Mouse (Mus musculus): ENCODE data around the gene Cx3cl1.

Cx3cl1 gene

GRCm38 (mm10) chr8:94773700-94774171 lies 1.9 kb downstream of the Cx3cl1 start:
- no peak for DNase-seq (ENCODE audit: low spot score)

GRCm38 (mm10) chr8:94774601-94775000 lies 2.8 kb downstream of the Cx3cl1 start:
- DNase-seq (ENCODE audit: low spot score) = no peak

- DNase-seq (ENCODE audit: low spot score) = no peak
Observed at GRCm38 (mm10) chr8:94776346-94776745, 4.5 kb downstream of the Cx3cl1 start.

- no peak for DNase-seq (ENCODE audit: low spot score)
Observed at GRCm38 (mm10) chr8:94778036-94778435, 6.2 kb downstream of the Cx3cl1 start.

- DNase-seq (ENCODE audit: low spot score) = no peak
Observed at GRCm38 (mm10) chr8:94778473-94778872, 6.7 kb downstream of the Cx3cl1 start.

GRCm38 (mm10) chr8:94778895-94779533 lies 7.2 kb downstream of the Cx3cl1 start:
- DNase-seq (ENCODE audit: low spot score) = no peak

GRCm38 (mm10) chr8:94779534-94780294 lies 7.9 kb downstream of the Cx3cl1 start:
- DNase-seq (ENCODE audit: low spot score) = no peak

- no peak for DNase-seq (ENCODE audit: low spot score)
Observed at GRCm38 (mm10) chr8:94780491-94781154, 8.8 kb downstream of the Cx3cl1 start.

- no peak for DNase-seq (ENCODE audit: low spot score)
Observed at GRCm38 (mm10) chr8:94781155-94781837, 9.5 kb downstream of the Cx3cl1 start.

- no peak for DNase-seq (ENCODE audit: low spot score)
Observed at GRCm38 (mm10) chr8:94781838-94782235, 10.0 kb downstream of the Cx3cl1 start.

GRCm38 (mm10) chr8:94783890-94784289 lies 12.1 kb downstream of the Cx3cl1 start:
- DNase-seq (ENCODE audit: low spot score) = no peak

GRCm38 (mm10) chr8:94785247-94785985 lies 13.6 kb downstream of the Cx3cl1 start:
- no peak for DNase-seq (ENCODE audit: low spot score)

- DNase-seq (ENCODE audit: low spot score) = no peak
Observed at GRCm38 (mm10) chr8:94785995-94786595, 14.3 kb downstream of the Cx3cl1 start.

- no peak for DNase-seq (ENCODE audit: low spot score)
Observed at GRCm38 (mm10) chr8:94787524-94788501, 16.0 kb downstream of the Cx3cl1 start.

- no peak for DNase-seq (ENCODE audit: low spot score)
Observed at GRCm38 (mm10) chr8:94789256-94789955, 17.6 kb downstream of the Cx3cl1 start.

- no peak for DNase-seq (ENCODE audit: low spot score)
Observed at GRCm38 (mm10) chr8:94794368-94794767, 22.6 kb downstream of the Cx3cl1 start.

GRCm38 (mm10) chr8:94794782-94795181 lies 23.0 kb downstream of the Cx3cl1 start:
- DNase-seq (ENCODE audit: low spot score) = no peak

GRCm38 (mm10) chr8:94800278-94800968 lies 28.6 kb downstream of the Cx3cl1 start:
- peak; percentile 53 for DNase-seq (ENCODE audit: low spot score)

Measured in retina, embryonic 14.5 days (tissue).